Mouse (Mus musculus) forebrain, embryonic 14.5 days (tissue): Measurements from ENCODE around the gene Ppard. TPM values are rescaled to one million over a fixed set of nuclear protein-coding genes. Genes with fewer than 3 reads are reported as not detected.

Experiments
- ATAC-seq: fragments of 200-750 bp; cut with Nextera tagmentation; 2 replicates; pipeline ENCODE4 v1.8.0; 2017; ENCODE audit warnings: mild to moderate bottlenecking, moderate library complexity
- DNase-seq: peaks from one replicate; pipeline ENCODE4 v3.0.0-alpha.2; 2015; ENCODE audit warnings: low spot score
- H3K27ac ChIP-seq: fragments of 300-500 bp; sonication (generic); 2 replicates; pipeline ENCODE4 v1.5.1; 2014; ENCODE audit warnings: low read depth, mild to moderate bottlenecking, control low read depth, low read length, moderate library complexity
- H3K27me3 ChIP-seq: fragments of 300-500 bp; sonication (generic); replicated peaks from 2 replicates; pipeline ENCODE4 v1.6.1; 2014; ENCODE audit warnings: low read length, control low read depth, mixed read lengths; ENCODE audit not compliant: control insufficient read depth, insufficient read depth
- H3K36me3 ChIP-seq: fragments of 300-500 bp; sonication (generic); 2 replicates; pipeline ENCODE4 v1.6.1; 2014; ENCODE audit warnings: low read length, control low read depth; ENCODE audit not compliant: control insufficient read depth, insufficient read depth
- H3K4me1 ChIP-seq: fragments of 300-500 bp; sonication (generic); 2 replicates; pipeline ENCODE4 v1.6.1; 2014; ENCODE audit warnings: antibody characterized with exemption, low read length, control low read depth; ENCODE audit not compliant: control insufficient read depth, insufficient read depth
- H3K4me2 ChIP-seq: fragments of 300-500 bp; sonication (generic); 2 replicates; pipeline ENCODE4 v1.6.1; 2014; ENCODE audit warnings: mild to moderate bottlenecking, control low read depth, low read length
- H3K4me3 ChIP-seq: fragments of 300-500 bp; sonication (generic); 2 replicates; pipeline ENCODE4 v1.5.1; 2014; ENCODE audit warnings: low read depth, low read length, control low read depth
- H3K9ac ChIP-seq: fragments of 300-500 bp; sonication (generic); 2 replicates; pipeline ENCODE4 v1.6.1; 2014; ENCODE audit warnings: mild to moderate bottlenecking, low read length, control low read depth, moderate library complexity
- H3K9me3 ChIP-seq: fragments of 300-500 bp; sonication (generic); replicated peaks from 2 replicates; pipeline ENCODE4 v1.6.1; 2016; ENCODE audit warnings: low read length, control low read depth, mixed read lengths; ENCODE audit not compliant: control insufficient read depth
- WGBS: fragments of 180-500 bp; shearing (Covaris S2); extraction: QIAGEN DNeasy Blood & Tissue Kit; methylation state at CpG from one replicate; pipeline ENCODE4 v1.1.7; 2014; 5-methylcytosine and 5-hydroxymethylcytosine counted together
- polyA plus RNA-seq: library from polyadenylated mRNA; unstranded; fragments of >200 nt; fragmentation: Nextera tagmentation; extraction: Ambion mirVana; gene quantifications from 2 replicates; pipeline ENCODE4 v1.2.1, GENCODE M21; 2014

Gene Ppard
- polyA plus RNA-seq, 1 experiment from 2014 or later, result 1.8 TPM

DNA sequence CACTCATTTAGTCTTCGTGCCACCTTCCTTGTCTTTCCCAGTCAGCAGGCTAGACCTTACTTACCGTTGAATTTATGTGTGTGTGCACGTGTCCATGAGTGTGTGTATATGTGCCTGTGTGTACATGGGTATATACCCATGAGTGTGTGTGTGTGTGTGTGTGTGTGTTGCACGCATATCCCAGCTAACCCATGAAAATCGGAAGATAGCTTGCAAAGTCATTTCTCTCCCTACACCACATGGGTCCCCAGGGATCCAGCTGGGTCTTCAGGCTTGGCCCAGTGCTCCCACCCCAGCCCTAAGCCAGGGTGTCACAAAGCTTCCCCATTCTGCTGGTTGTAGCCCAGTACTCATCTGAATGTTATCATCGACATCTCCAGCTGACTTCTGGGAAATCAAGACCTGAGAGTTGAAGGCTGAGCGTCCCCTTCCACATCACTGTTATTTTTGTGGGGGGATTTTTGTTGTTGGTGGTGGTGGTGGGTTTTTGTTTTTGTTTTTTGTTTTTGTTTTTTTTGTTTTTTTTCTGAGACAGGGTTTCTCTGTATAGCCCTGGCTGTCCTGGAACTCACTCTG is 49.5 kb downstream of the Ppard start:
- DNase-seq (no peak), ATAC-seq (no peak)
- 92% methylated on average over 7 of the region's 7 CpGs for WGBS
- H3K9ac ChIP-seq, result no peak overlapping the region
- H3K4me3 ChIP-seq, result no peak overlapping the region
- no peaks in the 10 kb centered on the region for H3K4me1 ChIP-seq
- no peaks in the 10 kb centered on the region for H3K36me3 ChIP-seq
- H3K27ac ChIP-seq, result no peak overlapping the region
- no peaks in the 10 kb centered on the region for H3K9me3 ChIP-seq
- no peak overlapping the region for H3K4me2 ChIP-seq
- H3K27me3 ChIP-seq, result no peaks in the 10 kb centered on the region

GRCm38 (mm10) chr17:28283199-28283598 is 50.7 kb downstream of the Ppard start:
- no peak overlapping the region for H3K9ac ChIP-seq
- H3K27ac ChIP-seq, result no peak overlapping the region
- ATAC-seq (no peak), DNase-seq (no peak)
- H3K4me2 ChIP-seq, result no peak overlapping the region
- WGBS, result 93% methylated on average over 10 of the region's 10 CpGs
- H3K4me1 ChIP-seq, result no peaks in the 10 kb centered on the region
- H3K9me3 ChIP-seq, result no peaks in the 10 kb centered on the region
- no peaks in the 10 kb centered on the region for H3K36me3 ChIP-seq
- no peaks in the 10 kb centered on the region for H3K27me3 ChIP-seq
- no peak overlapping the region for H3K4me3 ChIP-seq

- Histone ChIP-seq H3K4me3 (no peak overlapping the region), H3K9me3 (no peaks in the 10 kb centered on the region), H3K9ac (no peak overlapping the region), H3K27me3 (no peaks in the 10 kb centered on the region), H3K36me3 (no peaks in the 10 kb centered on the region), H3K4me2 (no peak overlapping the region), H3K27ac (no peak overlapping the region), H3K4me1 (no peaks in the 10 kb centered on the region)
- no peak for ATAC-seq
- 83% methylated on average over 10 of the region's 10 CpGs for WGBS
- DNase-seq, result no peak
Observed at GRCm38 (mm10) chr17:28286133-28286532, 53.6 kb downstream of the Ppard start.

GRCm38 (mm10) chr17:28286964-28287363 is 54.5 kb downstream of the Ppard start:
- H3K27ac ChIP-seq, result no peak overlapping the region

DNA sequence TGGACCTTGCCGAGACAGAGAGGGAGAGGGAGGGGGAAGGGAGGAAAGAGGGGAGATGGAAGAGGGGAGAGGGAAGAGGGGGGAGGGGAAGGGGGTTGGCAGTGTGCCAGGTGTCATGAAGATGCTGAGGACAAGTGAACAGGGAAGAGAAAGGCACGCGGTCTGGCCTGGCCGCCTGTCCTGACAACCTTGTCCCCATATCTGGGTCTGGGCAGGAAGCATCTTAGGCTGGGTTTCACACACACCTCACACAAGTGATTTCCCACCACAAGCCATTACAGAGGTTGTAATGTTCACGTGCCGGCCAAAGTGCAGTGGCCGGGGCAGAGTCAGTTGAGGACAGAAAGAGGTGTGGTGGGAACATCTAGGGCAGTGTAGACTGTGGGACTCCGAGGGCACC is 55.1 kb downstream of the Ppard start:
- Histone ChIP-seq H3K27me3 (no peaks in the 10 kb centered on the region), H3K4me3 (no peak overlapping the region), H3K27ac (no peak overlapping the region), H3K9me3 (no peaks in the 10 kb centered on the region), H3K9ac (no peak overlapping the region), H3K36me3 (no peaks in the 10 kb centered on the region), H3K4me1 (no peaks in the 10 kb centered on the region), H3K4me2 (no peak overlapping the region)
- ATAC-seq, result no peak
- WGBS, result 64% methylated on average over 8 of the region's 8 CpGs
- DNase-seq, result no peak

More at GRCm38 (mm10) chr17:28286964-28287363, 54.5 kb downstream of the Ppard start:
- ATAC-seq (no peak), DNase-seq (no peak)
- Histone ChIP-seq H3K4me1 (no peaks in the 10 kb centered on the region), H3K36me3 (no peaks in the 10 kb centered on the region), H3K4me3 (no peak overlapping the region), H3K9me3 (no peaks in the 10 kb centered on the region), H3K4me2 (no peak overlapping the region), H3K9ac (no peak overlapping the region), H3K27me3 (no peaks in the 10 kb centered on the region)
- 41% methylated on average over 5 of the region's 5 CpGs for WGBS

DNA sequence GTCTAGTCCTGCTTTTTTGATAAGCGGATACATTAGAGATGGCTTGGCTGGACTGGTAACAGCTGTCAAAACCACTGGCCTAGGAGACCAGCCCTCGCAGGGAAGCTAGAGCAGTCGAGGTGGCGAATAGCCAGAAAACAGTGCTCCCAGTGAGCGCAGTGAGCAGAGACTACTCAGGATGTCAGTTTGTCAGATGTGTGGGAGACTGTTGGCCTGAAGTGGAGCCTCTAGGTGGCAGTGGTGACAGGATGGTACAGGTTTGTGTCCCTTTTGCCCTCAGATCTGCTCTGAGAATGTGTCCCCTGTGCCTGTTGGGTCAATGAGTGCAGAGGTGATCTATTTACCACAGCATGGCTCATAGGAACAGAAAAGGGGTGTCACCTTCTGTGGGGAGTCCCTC is 55.5 kb downstream of the Ppard start:
- Histone ChIP-seq H3K9ac (no peak overlapping the region), H3K36me3 (no peaks in the 10 kb centered on the region), H3K27me3 (no peaks in the 10 kb centered on the region), H3K27ac (no peak overlapping the region), H3K9me3 (no peaks in the 10 kb centered on the region), H3K4me2 (no peak overlapping the region), H3K4me3 (no peak overlapping the region), H3K4me1 (no peaks in the 10 kb centered on the region)
- DNase-seq (no peak), ATAC-seq (no peak)
- WGBS, result 70% methylated on average over 5 of the region's 5 CpGs

GRCm38 (mm10) chr17:28290262-28290661 is 57.8 kb downstream of the Ppard start:
- Histone ChIP-seq H3K4me1 (no peaks in the 10 kb centered on the region), H3K27me3 (no peaks in the 10 kb centered on the region), H3K27ac (no peak overlapping the region), H3K36me3 (no peaks in the 10 kb centered on the region), H3K4me3 (no peak overlapping the region), H3K9me3 (no peaks in the 10 kb centered on the region), H3K4me2 (no peak overlapping the region), H3K9ac (no peak overlapping the region)
- 76% methylated on average over 3 of the region's 3 CpGs for WGBS
- ATAC-seq (no peak), DNase-seq (no peak)

DNA sequence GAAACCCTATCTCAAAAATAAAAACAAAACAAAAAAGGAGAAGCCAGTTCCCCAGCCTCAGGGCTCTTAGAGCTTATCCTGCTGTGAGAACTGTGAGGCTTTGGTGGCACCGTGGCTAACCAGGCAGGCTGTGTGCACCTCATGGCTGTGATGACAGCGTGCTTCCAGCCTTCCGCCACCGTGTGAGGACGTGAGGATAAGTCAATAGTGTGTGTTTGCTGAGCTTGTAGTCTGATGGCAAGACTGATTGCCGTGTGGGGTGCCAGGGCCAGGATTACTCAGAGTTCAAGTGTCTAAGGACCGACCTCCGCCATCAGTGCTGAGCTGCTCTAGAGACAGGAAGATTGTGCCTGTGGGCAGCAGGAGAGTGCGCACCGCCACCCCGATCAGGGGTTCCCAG is 58.2 kb downstream of the Ppard start:
- Histone ChIP-seq H3K9me3 (no peaks in the 10 kb centered on the region), H3K27me3 (no peaks in the 10 kb centered on the region), H3K27ac (no peak overlapping the region), H3K4me3 (no peak overlapping the region), H3K4me2 (no peak overlapping the region), H3K9ac (no peak overlapping the region), H3K4me1 (no peaks in the 10 kb centered on the region), H3K36me3 (no peaks in the 10 kb centered on the region)
- ATAC-seq, result no peak
- 87% methylated on average over 11 of the region's 11 CpGs for WGBS
- no peak for DNase-seq

DNA sequence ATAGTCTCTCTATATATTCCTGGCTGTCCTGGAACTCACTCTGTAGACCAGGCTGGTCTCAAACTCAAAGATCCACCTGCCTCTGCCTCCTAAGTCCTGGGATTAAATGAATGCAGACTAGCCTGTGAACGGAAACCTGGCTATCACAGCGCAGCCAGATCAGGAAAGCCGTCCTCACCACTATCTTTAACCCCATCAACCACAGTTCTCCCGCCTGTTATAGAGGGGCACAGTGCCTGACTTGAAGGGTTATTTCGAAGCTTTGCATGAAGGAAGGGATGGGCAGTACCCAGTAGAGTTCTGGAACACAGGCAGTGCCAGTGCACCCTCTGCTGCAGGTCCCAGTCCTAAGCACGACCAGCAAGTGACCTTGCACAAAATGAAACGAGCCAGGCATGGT is 58.8 kb downstream of the Ppard start:
- no peak for ATAC-seq
- Histone ChIP-seq H3K4me3 (no peak overlapping the region), H3K9me3 (no peaks in the 10 kb centered on the region), H3K27ac (no peak overlapping the region), H3K4me1 (no peaks in the 10 kb centered on the region), H3K27me3 (no peaks in the 10 kb centered on the region), H3K9ac (no peak overlapping the region), H3K4me2 (no peak overlapping the region), H3K36me3 (no peaks in the 10 kb centered on the region)
- DNase-seq, result no peak
- WGBS, result 83% methylated on average over 7 of the region's 7 CpGs
